Mouse (Mus musculus) ES-Bruce4 (cell line): ENCODE data around the gene Kat5.

Experiments
- CTCF ChIP-seq: IDR thresholded peaks from one replicate; pipeline ENCODE4 v1.8.1; 2011; ENCODE audit warnings: low read depth, low read length
- EP300 ChIP-seq: IDR thresholded peaks from 2 replicates; pipeline ENCODE4 v1.6.1; 2011; ENCODE audit warnings: low read depth, low read length; ENCODE audit not compliant: insufficient read depth
- POLR2A ChIP-seq: IDR thresholded peaks from one replicate; pipeline ENCODE4 v1.8.1; 2011; ENCODE audit warnings: low read length; ENCODE audit not compliant: insufficient read depth

GRCm38 (mm10) chr19:5653969-5654719 lies 44.1 kb upstream of the Kat5 start:
- TF ChIP-seq CTCF (no peak), POLR2A (peak; percentile 36), EP300 (no peak)
